Mouse (Mus musculus) naive thymus-derived CD4-positive, alpha-beta T cell, adult 2 months (primary cell): ENCODE results near the gene Fam53b.

Source experiments
- DNase-seq: peaks from one replicate; pipeline ENCODE4 v3.0.0-alpha.2; 2011; ENCODE audit warnings: low read depth

Fam53b gene

DNA sequence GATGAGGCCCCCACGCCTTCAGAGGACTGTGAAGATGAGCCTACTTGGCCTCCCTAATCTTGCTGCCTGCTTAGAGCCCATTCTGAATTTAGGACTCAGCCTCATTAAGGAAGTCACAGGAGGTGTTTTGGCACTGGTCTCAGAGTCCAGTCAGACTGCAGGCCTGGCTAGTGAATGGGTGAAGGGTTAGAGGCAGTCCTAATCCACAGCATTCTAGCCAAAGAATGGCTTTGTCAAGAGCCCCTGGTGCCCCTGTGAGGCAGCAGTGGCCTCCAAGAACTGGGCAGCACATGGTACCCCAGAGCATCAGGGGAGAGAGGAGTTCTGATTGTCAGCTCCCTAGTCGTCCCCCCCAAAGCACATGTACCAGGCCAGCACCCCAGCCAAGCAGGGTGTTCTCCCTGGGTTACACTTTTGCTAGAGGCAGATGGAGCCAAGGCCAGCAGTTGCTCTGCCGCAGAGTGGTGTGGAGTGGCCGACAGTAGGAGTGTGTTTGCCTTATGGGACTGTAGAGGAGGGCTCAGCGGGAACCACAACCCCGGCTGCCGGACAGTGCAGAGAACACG lies 109.3 kb downstream of the Fam53b start:
- no peak for DNase-seq

DNA sequence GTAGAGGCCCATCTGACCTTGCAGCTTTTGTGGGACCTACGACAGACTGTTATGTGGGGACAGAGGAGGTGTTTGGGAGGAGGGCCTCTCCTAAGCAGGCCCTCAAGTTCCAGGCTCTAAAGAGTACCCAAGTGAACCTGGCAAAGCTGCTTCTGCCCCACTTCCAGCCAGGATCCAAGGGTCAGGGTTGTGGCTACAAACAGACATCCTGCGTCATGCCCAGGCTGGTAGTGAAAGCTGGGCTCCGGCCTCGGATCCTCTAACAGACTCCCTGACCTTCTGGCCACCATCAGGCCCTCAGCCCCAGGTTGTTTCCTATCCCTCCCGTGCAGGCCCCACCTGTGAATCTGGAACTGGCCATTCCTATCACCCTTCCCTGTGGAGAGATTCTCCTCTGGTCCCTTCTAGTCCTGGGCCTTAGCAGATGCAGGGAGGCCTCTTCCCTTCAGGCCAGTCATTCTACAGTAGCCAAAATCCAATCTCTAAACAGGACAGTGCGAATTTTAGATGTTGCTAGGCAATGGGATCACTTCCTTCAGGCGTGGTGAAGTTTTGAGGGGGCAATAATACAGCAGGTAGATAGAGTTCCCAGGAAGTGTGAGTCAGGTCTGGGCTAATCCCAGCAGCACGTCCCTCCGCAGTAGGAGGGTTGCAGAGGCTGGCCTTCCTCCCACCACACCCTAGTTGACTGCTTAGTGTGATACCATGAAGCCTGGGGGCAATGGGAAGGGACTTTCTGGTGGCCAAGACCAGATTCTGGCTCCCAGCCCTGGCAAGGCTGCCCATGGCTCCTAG lies 110.0 kb downstream of the Fam53b start:
- DNase-seq: no peak

DNA sequence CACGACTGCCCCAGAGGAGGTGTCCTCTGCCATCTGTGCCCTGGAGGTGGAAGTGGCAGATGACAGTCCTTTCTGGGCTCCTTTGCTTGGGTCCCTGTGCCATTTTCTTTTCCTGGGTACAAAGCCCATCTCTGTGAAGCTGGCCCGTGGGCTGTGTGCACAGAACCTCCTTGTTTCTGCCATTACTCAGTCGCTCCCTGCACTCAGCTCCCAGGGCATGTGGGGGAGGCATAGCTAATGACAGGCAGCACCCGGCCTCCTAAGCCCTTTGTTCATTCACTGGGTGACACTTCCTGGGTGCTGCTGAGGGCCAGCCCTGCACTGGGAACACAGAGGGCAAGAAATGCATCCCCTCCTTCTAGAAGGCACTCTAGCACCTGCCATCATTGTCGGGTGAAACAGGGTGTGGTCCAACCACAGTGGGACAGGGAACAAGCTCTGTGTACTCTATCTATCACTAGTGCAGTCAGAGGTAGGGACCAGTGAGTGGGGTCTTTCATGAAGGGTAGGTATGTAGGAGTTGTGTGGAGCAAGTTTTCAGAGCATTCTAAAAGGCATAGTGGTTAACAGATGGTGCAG lies 111.1 kb downstream of the Fam53b start:
- DNase-seq: no peak

DNA sequence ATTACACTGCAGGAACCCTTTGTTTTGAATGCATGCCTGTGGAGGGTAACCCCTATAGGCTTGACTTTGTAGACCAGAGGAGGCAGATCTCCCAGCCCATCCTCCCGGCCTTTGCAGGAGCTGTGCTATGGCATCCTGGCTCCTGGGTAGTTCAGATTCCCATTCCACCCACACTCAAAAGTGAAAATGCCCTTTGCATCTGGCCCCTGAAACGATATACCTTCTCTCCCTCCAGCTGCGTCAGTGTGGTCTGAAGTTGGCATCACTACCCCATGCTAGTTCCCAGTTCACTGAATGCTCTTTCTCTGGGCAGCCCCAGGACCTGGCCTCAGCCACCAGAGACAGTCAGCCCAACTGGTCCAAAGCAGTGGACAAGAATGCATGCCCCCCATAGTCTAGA lies 111.7 kb downstream of the Fam53b start:
- no peak for DNase-seq

DNA sequence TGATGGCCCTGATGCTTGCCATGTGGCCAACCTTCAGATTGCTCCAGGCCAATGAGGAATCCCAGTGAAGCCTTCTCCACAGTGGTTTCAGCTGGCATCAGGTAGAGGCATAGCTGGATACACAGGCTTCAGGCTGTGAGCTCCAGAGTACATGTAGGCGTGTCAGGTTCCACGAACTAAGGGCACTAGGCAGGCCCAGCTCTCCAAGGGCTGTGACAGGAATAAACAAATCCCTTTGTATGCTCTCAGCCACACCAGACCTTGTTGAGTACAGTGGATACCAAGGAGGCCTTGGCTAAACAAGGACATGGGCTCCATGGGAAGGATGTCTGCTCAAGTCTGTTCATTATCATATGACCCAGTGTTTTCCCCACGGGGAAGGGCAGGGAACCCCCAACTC lies 112.3 kb downstream of the Fam53b start:
- DNase-seq: no peak

DNA sequence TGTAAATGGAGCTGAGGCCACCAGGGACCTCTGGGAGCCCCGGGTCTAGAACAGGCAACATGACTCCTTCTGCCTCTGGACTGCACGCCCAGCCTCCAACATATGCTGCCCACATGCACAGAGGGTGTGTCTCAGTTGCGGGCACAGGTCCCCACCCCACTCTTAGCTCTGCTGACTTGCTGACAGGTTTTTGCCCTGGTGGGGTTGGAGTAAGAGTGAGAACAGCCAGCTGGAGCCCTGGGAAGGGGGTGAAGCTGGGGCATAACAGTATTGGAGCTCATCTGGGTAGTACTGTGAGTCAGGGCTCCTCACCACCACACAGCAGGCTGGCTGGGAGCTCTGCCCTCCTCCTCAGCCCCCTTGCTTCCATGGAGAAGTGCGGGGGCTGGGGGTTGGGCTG lies 113.6 kb downstream of the Fam53b start:
- no peak for DNase-seq

DNA sequence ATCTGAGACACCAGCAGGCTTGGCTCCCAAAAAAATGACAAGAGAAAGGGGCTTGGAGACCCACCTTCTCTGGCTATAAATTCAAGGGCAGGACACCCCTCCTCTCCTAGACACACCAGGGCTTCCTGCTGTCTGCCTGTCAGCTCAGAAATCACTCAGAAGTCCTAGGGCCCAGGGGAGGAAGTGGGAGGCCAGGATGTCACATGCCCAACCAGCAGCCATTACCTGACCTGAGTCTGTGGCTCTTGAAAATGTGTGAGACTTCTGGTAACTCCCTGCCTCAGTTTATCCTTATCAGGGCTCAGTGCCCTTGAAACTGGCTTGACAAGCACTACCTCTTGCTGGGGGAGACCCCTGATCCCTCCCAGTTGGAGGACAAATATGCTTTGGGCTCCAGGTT lies 114.0 kb downstream of the Fam53b start:
- DNase-seq: peak; percentile 58

DNA sequence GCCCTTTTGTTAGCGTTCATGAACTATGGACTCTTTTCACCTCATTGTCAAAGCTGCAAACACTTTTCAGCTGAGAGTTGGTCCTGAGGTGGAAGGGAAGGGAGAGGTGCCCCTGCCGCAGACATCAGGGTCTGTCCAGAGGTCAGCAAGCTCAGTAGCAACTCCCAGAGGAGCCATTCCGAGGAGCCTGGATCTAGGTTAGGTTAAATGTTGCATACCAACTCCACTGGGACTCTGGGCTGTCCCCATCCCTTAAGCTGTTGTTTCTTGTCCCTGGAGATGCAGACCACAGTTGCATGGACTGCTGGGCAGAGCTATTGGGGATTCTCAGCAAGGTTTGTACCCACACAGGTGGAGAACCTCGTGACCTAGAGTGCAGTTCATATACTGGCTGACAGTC lies 114.5 kb downstream of the Fam53b start:
- DNase-seq: no peak

DNA sequence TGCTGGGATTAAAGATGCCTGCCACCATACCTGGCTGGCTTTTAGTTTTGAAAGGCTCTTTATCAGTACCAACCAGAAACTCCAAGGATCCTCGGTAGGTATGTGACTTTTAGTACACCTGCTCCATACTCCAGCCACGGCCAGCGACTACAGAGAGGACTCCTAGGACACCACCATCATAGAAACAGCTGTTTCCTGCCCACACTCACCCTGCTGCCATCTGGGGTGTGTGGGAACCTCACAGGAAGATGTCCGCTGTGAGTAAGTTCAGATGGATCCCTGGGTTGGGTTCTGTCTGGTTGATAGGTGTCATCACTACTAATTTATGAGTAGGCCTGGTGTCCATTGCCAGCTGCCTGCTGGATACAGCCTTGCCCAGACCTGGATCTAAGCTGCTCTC lies 114.9 kb downstream of the Fam53b start:
- no peak for DNase-seq

DNA sequence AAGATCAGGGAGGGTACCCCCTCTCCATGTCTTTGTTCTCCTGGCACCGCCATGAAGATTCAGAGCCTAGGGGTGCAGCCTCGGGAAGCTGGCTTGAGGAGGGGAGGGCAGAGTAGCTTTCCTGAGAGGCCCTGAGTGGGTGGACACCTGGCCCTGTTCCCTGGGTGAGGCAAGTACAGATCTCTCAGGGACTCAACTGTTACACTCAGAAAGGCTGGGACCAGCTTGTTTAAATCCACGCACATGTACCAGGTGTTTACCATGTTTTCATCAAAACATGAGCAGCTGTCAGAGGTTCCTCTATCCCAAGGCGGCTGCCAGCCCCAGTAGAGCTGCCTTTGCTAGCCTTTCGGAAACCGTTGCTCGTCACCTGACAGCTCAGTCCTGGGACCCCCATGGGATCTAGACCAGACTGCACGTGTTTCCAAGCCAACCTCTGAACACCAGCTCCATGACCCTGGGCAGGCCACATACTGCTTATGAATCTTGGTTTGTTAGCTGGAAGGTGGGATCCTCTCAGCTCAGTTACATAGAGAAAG lies 116.4 kb downstream of the Fam53b start:
- no peak for DNase-seq

DNA sequence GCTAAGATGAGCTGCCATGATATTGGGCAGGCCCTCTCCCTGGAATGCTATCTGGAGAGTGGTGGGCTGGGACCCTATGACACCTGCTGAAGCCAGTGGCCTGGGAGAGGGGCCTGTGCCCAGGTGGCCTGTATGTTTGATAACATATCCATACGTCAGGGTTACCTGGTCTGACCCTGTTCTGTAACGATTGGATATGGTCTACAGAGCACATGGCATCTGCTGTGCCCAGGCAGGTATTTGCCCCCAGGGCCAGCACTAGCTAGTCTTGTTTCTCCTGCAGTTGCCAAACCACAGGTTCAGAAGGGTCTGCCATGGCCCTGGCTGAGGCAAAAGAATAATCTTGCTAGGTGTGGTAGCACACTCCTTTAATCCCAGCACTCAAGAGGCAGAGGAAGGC lies 120.1 kb downstream of the Fam53b start:
- no peak for DNase-seq

DNA sequence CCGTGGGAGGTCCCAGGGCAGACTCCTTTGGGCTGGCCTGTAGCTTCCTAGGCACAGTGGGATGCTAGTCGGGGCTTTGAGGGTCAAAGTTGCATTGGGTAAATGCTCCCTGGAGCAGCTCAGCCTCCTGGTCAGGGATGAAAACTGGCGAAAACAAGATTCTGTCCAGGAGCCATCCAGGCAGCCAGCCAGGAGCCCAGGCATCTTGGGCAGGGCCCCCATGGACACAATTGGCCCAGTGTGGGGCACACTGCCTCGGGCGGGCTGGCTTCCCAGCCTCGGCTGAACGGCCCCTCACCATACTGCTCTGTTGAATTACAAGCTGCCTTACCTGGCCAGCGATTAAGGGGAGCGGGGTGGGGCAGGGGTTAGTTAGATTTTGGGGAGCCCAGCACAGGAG lies 121.0 kb downstream of the Fam53b start:
- DNase-seq: no peak

DNA sequence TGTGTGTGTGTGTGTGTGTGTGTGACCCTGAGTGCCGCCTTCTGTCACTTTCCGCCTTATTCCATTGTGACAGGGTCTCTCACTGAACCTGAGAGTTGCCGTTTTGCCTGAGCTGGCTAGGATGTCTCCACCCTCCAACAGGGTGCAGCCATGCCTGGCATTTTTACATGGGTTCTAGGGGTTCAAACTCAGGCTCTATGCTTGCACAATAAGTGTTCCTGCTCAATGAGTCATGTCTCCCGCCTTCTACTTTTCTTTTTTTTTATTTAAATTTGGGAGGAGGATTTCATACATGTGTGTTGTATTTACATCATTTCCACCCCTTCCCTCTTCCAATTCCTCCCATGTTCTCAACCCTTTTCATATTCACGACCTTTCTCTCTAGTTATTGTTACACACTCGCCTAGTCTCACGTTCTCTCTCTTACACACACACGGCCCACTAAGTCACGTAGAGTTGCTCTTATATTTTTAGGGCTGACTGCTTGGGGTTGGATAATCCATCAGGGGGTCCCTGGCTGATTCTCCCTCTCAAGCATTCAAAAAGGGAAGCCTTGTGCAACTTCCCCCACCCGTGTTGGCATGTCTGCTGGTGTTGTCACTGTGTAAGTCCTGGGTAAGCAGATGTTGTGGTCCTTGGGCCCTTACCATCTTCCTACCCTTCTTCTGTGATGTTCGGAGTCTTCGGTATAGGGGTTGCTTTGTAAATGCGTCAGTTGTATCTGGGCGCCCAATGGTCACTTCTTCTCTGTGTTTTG lies 122.8 kb downstream of the Fam53b start:
- no peak for DNase-seq

DNA sequence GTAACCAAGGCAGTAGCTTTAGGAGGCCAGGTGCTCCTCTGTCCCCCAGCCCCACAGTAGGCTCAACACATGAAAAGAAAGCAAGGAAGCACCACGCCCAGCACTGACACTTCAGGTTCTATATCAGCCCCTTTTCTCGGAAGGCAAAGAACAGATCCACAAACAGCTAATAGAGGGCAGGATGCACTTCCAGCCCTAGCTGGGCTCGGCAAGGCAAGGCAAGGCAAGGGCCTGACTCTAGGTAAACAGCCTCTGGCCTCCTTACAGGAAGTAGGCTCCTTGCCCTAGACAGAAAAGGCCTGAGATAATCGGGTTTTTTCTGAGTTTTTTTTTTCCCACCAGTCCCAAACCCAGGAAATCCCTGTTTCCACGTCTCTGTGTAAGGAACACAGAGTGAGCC lies 124.0 kb downstream of the Fam53b start:
- DNase-seq: no peak

DNA sequence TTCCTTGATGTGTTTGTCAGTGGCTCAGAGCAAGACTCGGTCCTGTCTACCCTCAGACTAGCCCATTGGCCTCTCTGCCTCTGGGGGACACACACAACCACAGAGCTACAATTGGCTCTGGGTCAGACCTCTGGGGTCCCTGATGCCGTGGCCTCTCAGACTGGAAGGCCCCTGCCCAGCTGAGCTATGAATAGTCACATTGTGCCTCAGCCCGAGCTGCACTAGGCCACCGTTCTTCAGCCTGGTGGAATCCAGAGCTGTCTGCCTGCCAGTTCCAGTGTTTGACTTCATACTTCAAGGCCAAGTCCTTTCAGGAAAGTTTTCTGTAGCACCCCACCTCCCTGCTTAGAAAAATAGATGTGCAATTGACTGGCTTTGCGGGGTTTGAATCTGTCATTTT lies 125.0 kb downstream of the Fam53b start:
- no peak for DNase-seq

DNA sequence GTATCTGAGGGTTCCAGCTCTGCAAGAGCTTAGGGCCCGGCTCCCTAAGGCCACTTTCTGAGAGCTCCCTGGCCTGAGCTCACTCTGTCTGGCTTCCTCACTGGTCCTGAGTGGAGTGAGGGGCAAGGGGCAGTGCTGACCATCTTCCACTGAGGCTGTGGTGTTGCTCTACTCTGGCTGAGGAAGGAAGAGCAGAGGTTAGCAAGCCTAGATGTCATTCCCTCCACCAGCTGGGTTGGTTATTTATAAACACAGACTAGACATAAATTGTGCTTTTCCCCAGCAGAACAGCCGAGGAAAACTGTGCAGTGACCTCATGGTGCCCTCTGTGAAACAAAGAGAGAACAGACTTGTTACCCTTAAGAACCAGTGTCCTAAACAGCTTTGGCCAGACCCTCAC lies 125.8 kb downstream of the Fam53b start:
- no peak for DNase-seq

DNA sequence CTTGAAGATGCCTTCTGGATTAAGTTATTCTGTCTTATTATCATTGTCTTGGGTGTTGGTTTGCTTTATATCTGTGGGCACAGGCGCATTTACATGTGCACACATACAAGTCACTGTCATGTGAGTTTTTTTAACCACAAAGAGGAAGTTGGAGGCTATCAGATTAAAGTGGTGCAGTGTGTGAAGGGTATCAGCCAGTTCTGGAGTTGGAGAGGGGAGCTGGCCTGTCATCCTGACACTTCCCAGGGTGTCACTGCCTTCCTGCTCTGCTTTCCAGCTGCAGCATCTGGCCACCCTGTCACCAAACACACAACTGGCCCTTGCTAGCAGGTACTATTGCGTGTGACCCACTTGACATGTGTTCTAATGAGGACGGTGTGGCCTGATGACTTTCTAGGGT lies 127.2 kb downstream of the Fam53b start:
- peak; percentile 57 for DNase-seq

DNA sequence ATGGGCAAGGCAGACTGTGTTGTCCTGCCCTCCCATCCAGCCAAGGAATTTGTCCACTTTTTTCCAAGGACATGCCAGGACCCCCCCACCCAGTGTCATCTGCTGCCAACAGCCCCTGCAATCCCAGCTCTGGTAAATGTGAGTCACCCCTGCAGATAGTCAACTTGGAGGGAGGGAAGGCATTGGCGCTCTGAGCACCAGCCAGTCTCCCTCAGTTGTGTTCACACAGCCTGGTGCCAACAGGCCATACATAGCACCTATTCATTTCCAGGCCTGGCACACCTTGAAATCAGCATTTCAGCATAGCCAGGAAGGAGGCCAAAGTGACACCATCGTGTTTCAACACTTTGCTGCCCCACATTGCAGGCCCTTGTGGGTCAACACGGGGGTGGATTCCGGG lies 129.8 kb downstream of the Fam53b start:
- DNase-seq: no peak

DNA sequence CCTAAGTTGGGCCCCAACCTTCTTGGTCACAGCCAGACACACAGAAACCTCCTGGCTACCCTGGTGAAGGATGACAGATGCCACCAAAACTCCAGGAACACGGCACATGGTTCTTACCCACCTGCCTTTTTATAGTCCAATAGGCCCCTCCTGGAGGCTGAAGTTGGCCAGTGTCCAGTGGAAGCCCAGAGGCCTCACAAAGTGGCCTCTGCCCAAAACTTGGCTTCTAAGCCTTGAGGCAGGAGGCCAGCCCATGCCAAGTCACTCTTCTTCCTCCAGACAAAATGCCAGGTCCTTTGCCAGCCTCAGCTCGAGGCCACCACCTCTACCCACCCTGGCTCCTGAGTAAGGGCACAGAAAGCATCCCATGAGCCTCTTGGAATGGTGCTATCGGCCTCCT lies 130.8 kb downstream of the Fam53b start:
- no peak for DNase-seq

DNA sequence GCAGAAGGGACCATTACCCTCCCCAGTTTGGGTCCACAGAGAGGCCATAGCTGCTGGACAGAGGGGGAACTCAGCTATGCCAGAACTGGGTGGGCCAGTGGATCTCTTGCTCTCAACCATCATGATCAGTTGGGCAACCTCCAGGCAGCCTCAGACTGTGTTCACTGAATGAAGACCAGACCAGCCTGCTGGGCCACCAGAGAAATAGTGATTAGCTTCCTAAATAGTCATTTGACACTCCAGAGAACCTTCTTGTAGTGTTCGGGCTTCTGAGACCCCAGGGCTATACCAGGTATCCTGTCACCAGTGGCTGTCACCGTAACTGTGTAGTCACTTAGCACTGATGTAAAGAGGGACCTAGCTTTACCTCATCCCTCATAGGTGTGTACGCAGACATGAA lies 131.3 kb downstream of the Fam53b start:
- no peak for DNase-seq

DNA sequence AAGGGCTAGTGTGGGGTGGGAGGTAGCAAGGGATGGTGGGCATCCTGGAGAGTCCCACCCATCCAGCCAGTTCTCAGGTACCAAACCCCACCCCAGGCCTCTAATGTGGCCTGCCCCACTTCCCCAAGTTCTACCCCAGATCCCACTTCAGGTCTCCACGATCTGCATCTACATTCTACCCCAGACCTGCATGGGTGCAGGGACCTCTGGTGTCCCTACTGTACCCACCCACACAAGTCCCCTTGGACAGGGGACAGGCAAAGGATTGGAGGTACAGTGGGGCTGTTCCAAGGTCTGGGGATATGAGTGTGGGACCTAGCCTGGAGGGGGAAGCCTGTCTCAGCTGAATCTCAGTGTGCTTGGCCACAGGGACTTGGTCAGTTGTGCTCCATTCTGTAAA lies 131.9 kb downstream of the Fam53b start:
- DNase-seq: no peak

DNA sequence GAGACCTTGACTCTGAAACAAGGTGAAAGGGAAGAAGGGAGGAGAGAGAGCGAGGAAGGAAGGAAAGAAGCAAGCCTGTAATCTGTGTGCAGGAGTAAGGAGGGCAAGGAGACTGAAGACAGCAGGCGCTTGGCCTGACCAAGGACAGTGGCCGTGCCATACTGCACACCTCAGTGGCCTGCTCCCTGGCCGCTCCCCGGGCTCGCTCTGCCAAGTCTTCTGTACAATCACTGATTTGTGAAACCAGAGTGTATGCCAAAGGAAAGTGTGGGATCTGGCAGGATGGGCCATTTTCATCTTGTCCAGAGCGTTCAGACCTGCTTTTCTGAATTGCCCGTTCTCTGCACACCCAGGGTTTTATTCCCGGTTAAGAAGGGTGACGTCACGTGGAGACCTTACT lies 132.4 kb downstream of the Fam53b start:
- DNase-seq: no peak

DNA sequence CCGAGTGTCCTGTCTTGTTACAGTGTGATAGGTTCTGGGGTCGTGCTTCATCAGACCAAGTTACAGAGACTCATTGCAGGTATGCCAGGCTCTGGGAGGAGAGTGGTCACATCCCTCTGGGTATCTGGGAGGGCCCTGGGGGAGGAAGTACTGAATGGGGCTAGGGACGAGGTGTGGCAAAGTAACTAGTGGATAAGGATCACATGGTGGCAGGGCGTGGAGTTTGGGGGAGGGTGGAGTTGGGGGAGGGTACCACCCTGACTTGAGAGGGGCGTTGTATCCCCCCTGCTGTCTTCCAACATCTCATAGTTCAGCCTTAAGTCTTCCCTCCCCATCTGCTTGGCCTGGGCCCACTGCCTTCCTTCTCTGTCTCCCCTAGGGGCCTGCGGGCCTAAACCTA lies 134.1 kb downstream of the Fam53b start:
- no peak for DNase-seq
